Mouse (Mus musculus) olfactory bulb, adult 2 months (tissue): ENCODE data around the gene Pik3c2a.

Source experiments
- CTCF ChIP-seq: fragments of 200-500 bp; IDR thresholded peaks from 2 replicates; pipeline ENCODE4 v1.5.1; 2012; ENCODE audit warnings: low read depth, mild to moderate bottlenecking, low read length, moderate library complexity; ENCODE audit not compliant: insufficient read depth
- POLR2A ChIP-seq: fragments of 200-500 bp; IDR thresholded peaks from 2 replicates; pipeline ENCODE4 v1.6.1; 2012; ENCODE audit warnings: mild to moderate bottlenecking, low read depth, low read length, moderate library complexity; ENCODE audit not compliant: insufficient read depth

DNA sequence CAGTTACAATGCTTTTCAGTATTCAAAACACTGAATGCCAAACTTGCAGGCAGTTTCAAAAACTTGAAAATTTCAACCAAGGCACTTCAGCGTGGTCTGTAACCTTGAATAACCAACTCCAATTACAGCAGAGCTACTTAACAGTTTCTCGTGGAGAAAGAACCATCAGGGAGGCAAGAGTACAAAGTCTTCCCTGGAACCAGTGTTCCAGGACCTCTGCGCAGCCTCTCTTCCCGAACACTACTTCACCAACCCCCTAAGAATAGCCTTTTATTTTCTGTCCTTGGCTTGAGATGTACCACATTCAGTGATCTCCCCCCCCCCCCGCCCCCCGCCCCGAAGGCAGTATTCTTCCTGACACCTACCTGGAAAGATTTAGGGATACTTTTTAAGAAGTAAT, 1.0 kb downstream of the Pik3c2a start:
- no peak for TF ChIP-seq CTCF
- no peak for TF ChIP-seq POLR2A
